Mouse (Mus musculus) megakaryocyte, adult 5-6 weeks (primary cell): ENCODE results near the gene Rab25. TPM values are rescaled to one million over a fixed set of nuclear protein-coding genes. Genes with fewer than 3 reads are reported as not detected.
A peak's percentile ranks its signal among the peaks of the same experiment; 100 is the strongest.

Experiments used
- ATAC-seq: 2 replicates; pipeline ENCODE4 v1.8.0; 2016; ENCODE audit warnings: mild to moderate bottlenecking, inconsistent platforms; ENCODE audit not compliant: poor library complexity, severe bottlenecking
- total RNA-seq, 2 experiments: library from RNA; stranded (forward) in 1 of 2; stranded (reverse) in 1 of 2; fragments of 153-499, 151-499 nt in 1 of 2; fragments of 221-1000, 200-1000 nt in 1 of 2; gene quantifications; 2 replicates each; pipeline versions ENCODE4 v1.2.3 to v1.2.4; 2015 to 2017

The Rab25 gene
- total RNA-seq, 2 experiments from 2014 or later, result not detected

GRCm38 (mm10) chr3:88527565-88527964, 20.5 kb downstream of the Rab25 start:
- no peak for ATAC-seq

- ATAC-seq, result peak; percentile 92
Measured at GRCm38 (mm10) chr3:88526157-88527131, 21.7 kb downstream of the Rab25 start.

- ATAC-seq, result no peak
Measured at GRCm38 (mm10) chr3:88525021-88525420, 23.1 kb downstream of the Rab25 start.

DNA sequence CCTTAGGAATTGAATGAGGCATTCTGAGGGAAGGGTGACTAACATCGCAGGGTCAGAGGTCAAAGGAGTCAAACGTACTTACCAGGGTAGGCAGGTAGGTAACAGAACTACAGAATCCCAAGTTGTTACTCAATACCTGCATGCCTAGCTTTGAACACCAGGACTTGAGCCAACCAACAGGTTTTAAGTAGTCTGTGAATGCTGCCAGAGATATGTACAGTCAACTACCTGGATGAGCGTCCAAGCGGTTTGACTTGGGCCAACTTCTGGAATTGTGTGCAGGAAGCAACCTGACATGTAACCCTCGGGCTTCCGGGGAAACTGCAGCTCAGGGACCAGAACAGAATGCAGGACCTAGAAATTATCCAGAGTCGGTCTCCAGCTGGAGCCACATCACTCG, 25.1 kb downstream of the Rab25 start:
- ATAC-seq, result no peak

- ATAC-seq, result peak; percentile 74
Measured at GRCm38 (mm10) chr3:88521803-88522331, 26.2 kb downstream of the Rab25 start.

DNA sequence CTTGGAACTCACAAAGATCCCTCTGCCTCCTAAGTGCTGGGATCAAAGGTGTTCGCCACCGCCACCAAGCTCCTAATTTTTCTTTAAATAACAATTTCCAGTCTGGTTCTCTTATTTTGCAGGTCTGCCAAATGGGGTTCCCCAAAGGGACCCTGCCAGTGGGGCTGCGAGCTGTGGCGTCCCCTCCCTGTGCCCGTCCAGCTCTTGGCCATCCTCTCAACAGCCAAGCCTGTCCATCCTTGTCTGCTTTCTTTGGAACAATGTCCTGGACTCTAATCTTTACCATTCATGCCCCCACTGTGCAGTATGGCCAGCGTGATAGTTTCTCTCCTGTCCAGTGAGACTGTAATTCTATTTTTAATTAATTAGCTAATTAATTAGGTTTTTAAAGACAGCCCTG, 26.9 kb downstream of the Rab25 start:
- no peak for ATAC-seq

DNA sequence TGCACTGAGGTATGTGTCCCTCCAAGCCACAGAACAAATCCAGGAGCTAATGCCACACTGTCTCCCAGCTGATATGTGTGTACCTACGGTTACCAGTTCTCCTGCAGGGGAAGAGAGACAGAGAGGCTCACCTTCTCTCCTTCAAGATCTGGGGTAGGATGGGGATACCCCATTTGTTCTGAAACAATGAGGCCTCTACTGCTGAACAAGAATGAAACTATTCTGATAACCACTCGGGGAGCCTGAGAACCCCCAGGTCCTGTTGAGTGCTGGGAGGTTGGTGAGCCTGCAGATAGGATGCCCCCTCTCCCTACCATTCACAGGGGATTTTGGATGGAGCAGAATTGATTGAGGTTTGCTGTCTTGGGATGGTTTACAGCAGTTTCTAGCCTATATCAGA, 28.0 kb downstream of the Rab25 start:
- ATAC-seq, result no peak

- no peak for ATAC-seq
Measured at GRCm38 (mm10) chr3:88518411-88518810, 29.7 kb downstream of the Rab25 start.

DNA sequence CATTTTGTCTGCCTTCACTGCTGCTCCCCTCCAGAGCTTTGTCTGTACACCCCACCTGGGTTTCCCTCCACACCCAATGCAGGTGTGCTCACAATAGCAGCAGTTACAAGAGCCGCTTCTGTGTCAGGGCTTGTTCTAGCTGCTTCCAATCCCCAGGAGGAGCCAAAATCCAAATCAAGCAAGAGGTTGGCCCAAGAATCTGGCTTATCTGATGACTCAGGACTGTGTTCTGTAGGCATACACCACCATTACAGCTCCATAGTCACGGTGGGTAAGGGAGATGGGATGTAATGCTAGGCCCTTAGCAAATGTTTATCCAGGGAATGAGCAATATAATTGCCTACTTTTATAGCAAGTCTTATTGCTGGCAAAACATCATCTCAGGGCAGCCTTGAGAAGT, 31.7 kb downstream of the Rab25 start:
- ATAC-seq, result no peak

DNA sequence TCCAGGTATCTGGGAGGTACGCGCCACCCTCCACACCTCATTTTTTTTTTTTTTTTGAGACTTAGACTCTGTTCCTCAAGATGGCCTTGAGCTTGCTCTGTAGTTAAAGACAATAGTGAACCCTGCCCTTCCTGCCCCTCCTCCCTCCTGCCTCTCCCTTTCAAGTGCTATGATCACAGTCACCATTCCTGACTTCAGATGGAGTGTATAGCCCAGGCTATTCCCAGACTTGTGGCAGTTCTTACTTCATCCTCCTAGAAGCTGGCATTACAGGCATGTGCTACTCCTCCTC, 33.1 kb downstream of the Rab25 start:
- ATAC-seq, result no peak

GRCm38 (mm10) chr3:88514231-88515094, 33.6 kb downstream of the Rab25 start:
- no peak for ATAC-seq

DNA sequence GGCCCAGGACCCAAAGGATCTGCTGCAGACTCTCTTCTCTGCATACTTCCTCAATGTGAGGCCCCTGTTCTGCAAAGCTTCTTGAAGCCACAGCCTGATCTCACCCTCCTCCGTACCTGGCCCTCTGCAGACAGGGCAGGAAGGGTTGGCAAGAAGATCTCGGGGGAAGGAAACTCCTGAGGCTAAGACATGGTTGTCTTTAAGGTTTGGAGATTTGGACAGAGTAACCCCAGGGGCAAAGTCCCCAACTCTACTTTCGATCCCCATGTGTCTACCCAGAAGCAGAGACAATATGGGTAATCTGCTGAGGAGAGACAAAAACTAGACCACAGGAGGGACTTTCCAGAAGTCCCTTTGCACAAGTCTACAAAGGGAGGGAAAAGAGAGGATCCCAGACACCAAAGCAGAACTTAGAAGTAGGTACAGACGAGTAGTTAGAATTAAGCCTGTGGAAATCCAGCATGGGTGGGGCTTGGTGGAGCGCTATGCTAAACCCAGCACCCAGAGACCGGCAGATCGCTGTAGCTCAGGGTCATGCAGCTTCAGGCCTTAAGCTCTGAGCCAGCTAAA, 34.5 kb downstream of the Rab25 start:
- no peak for ATAC-seq

DNA sequence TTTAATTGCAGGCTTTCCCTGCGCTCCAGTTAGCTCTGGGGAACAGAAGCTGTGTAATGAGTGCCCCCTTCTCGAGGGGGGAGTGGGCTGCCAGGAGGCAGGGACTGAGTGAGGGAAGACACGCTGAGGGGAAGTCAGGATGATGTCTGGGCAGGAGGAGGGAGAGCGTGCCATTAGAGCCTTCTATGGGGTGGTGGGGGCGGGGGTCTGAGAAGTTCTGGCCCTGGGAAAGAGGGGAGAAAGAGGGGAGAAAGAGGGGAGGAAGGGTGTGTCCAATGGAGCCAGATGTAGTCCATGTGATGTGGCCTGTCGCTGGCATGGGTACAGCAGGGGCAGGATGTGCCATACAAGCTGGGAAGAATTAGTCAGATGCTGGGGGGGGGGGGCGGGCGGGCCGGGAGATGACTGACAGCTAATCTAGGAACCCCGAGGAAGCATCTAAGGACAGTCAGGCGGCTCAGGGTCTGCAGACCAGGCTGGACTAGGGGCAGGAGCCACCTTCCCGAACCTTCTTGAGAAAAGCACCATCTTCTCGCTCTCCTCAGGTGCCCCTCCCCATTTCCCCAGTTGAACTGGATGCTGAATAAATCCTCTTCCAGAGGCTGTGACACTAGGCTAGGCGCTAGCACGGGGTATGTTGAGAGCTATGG, 35.1 kb downstream of the Rab25 start:
- no peak for ATAC-seq

GRCm38 (mm10) chr3:88512141-88512895, 35.8 kb downstream of the Rab25 start:
- no peak for ATAC-seq

DNA sequence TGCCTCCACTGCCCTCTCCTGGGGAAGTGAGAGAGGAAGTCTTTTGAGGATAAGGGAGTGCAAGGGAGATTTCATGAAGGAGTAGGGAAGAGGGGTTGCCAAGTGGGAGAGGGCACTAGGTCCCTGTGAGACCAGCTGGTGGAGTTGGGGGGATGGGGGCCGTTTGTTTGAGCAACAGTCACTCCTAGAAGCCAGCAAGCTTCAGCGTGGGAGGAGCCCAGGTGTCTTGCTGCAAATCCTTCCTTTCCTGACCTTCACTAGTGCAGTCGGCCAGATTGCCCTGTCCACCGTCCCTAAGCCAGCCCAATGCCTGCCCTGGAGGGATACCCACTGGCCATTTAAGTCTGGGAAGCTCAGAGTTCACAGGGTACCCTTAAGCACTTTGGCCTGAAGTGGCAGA, 36.5 kb downstream of the Rab25 start:
- ATAC-seq, result no peak

DNA sequence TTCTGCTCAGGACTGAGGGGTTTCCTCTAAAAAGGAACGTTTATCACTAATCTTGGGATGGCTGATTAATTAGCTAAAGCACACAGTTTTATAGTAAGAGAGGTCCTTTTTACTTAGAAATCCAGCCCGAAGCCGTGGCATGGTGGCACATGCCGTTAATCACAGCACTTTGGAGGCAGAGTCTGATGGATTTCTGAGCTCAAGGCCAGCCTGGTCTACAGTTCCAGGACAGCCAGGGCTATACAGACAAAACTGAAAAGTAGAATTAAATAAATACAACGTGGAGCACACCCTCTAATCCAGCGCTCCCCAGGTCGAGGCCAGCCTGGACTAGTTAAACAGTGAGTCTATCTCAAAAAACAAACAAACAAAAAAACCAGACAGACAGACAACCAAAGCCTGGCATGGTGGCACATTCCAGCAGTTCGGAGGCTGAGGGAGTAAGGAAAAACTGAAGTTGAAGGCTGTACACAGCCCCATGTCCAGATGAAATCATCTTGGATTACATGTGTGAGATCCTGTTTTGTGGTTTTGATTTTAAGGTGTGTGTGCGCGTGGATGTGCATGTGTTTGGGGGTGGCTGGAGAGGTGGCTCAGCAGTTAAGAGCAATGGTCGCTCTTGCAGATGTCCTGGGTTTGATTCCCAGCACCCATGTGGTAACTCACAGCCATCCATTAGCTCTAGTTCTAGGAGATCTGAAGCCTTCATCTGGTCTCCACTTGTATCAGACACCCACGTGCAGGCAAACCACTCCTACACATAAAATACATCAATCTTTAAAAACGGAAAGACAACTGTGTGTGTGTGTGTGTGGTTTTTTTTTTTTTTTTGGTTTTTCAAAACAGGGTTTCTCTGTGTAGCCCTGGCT, 37.4 kb downstream of the Rab25 start:
- ATAC-seq, result no peak

GRCm38 (mm10) chr3:88509692-88510420, 38.2 kb downstream of the Rab25 start, which contains the start of gene Lmna:
Gene Lmna (minus strand): TSS chr3:88509956.
- ATAC-seq, result peak; percentile 92

GRCm38 (mm10) chr3:88509250-88509649, 38.9 kb downstream of the Rab25 start:
- no peak for ATAC-seq
